Mouse (Mus musculus) embryonic fibroblast, embryonic 13.5 days (primary cell): ENCODE data around the gene Irf2bp1.

Experiments used
- CTCF ChIP-seq: IDR thresholded peaks from 2 replicates; pipeline ENCODE4 v1.5.1; 2011; ENCODE audit warnings: mild to moderate bottlenecking, control low read depth, low read length, moderate library complexity, borderline replicate concordance; ENCODE audit not compliant: insufficient read depth
- POLR2A ChIP-seq: IDR thresholded peaks from 2 replicates; pipeline ENCODE4 v1.6.1; 2011; ENCODE audit warnings: low read depth, mild to moderate bottlenecking, control low read depth, low read length, moderate library complexity

- TF ChIP-seq CTCF (no peak), POLR2A (no peak)
Observed at GRCm38 (mm10) chr7:19024581-19025255, 20.9 kb downstream of the Irf2bp1 start.
